Mouse (Mus musculus) heart, adult 8-10 months (tissue): Measurements from ENCODE around the gene 1700042G07Rik. TPM values are rescaled to one million over a fixed set of nuclear protein-coding genes. Genes with fewer than 3 reads are reported as not detected.

ENCODE experiments used
- DNase-seq: peaks from one replicate; pipeline ENCODE4 v3.0.0; 2022; ENCODE audit warnings: low spot score
- total RNA-seq, 4 experiments: library from RNA; stranded (reverse); gene quantifications; 2 replicates each; pipeline ENCODE4 v1.2.4; 2022

The 1700042G07Rik gene
- total RNA-seq, 4 experiments from 2014 or later, result not detected

DNA sequence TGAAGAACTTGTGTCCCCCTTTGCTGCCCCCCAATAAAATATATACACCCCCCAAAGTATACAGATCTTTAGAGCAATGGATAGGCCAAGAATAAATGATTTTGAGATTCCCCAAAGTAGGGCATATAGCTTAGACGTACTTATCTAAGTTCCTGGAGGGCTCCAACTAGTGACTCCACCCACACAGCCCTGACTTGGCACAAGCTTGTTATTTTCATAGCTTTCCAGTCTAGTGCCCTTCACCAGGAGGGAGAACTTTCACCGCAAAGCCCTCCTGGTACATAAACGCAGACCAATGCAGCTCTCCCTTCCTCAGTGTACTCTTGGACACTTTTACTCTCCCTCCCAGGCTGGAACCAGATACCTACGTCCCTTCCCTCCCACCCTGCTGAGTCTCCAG lies 11.0 kb upstream of the 1700042G07Rik start:
- DNase-seq, result no peak

DNA sequence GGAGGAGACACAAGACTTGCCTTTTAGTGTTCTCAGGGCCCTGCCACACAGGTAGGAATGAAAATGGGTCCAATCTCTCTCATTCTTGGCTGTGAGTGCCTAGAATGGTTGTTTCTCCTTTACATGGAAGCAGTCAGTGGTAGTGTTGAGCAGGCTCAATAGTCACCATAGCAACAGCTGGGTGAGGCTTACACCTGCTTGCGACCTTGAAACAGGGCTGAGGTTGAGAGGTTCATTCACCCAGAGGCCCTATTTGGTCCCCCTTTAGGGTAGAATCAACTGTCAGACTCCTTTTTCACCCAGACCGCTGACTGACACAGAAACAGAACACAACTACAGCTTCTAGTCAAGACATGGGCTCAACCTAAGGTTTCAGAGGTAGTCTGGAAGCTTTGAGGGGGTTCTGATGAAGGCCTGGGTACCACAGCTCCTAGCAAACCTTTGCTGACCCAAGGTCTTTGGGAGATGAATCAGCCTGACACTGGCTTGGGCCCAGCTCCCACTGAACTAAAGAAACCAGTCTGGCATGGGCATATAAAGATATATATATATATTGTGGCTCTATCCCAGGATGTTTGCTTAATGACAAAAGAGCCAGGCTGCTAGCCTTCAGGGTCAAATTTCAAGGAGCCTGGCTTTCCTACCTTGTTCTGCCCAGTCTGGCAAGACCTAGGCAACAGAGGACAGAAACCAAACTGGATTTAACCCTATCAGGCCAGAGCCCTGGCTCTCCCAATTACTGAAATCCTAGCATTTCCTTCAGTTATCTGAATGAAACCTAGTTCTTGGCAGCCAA lies 8.2 kb upstream of the 1700042G07Rik start:
- DNase-seq, result no peak

DNA sequence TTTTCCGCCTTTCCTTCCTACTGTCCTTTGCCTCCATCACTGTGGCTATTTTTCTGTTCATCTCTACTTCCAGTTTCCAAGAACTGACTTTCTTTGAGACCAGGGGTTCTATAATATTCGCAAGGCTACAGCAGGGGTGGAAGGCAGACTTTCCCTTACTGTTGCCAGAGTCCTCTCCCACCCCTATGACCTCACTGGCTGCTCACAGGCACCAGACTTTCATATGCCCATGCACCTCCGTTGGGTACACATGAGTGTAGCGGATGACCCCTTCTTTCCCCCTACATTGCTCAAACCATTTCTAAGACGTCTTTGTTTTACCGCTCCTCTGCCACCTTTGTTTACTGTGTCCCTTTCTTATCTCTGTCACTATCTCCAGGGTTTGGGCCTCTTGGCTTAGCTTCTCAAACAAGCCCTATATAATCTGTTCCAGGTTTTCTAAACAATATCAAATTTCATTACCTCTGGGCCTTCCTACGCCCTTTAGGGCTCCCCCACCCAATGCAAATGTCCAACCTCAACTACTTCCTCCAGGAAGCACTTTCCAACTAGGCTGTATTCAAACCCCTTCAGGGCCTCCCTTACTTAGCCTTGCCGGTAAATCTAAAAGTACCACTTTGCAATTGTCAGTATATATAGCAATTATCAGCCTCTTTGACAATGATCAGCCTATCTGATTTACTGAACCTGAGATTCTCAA lies 7.3 kb upstream of the 1700042G07Rik start:
- DNase-seq, result no peak

DNA sequence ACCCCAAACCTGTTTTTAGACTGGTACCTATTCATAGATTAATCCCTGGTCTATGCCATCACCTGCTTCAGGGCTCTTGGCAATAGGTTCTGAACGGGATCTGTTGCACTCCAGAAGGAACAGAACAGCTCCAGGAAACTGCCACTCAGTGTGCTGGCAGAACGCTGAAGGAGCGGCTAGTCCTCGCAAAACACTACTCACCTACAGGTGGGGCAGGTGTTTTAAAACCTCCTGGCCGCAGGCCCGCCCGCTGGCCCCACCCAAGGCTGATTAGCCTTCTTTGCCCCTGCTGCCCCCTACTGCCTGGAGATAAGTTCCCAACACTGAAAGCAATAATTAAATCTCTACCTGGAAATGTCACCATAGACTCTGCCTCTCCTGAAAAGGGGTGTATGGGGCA lies 5.8 kb upstream of the 1700042G07Rik start, which contains the start of gene Tspan1:
TSS of gene Tspan1 (minus strand) at position 198 of the 400 bp plus-strand sequence.
- DNase-seq, result no peak

DNA sequence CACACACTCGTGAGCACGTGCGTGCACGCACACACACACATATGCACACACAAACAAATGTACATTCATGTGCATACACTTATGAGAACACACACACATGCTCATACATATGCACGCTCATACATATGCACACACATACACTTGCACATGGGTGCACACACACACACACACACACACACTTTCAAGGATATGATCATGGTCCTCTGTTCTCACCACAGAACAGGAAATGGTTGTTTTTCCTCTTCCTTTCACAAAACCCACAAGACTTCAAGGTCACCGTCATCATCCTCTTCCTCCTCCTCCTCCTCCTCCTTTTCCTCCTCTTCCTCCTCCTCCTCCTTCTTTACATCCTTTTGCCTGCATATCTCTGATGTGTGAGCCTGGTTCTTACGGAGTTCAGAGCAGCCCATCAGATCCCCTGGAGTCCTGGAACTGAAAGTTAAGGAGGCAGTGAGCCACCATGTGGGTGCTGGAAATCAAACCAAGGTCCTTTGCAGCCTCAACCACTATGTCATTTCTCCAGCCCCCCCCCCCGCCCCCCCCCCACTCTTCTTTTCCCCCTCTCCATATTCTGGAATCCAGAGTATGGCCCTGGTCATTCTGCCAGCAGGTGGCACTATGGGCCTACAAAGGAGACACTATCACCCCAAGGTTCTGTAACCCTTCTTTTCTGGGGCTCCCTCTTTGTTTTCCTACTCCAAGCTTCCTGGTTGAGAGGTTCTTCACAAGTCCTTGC lies 4.4 kb upstream of the 1700042G07Rik start:
- DNase-seq, result peak; percentile 66

DNA sequence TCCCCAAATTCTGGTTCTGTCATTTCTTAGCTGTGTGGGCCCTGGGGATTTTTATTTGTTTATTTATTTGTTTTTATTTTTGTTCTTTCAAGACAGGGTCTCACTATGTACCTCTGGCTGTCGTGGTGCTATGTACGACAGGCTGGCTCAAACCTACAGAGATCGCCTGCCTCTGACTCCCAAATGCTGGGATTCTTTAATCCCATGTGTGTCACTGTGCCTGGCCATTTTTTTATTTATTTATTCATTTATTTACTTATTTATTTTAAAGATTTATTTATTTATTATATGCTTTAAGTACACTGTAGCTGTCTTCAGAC lies 3.9 kb upstream of the 1700042G07Rik start:
- DNase-seq, result no peak

DNA sequence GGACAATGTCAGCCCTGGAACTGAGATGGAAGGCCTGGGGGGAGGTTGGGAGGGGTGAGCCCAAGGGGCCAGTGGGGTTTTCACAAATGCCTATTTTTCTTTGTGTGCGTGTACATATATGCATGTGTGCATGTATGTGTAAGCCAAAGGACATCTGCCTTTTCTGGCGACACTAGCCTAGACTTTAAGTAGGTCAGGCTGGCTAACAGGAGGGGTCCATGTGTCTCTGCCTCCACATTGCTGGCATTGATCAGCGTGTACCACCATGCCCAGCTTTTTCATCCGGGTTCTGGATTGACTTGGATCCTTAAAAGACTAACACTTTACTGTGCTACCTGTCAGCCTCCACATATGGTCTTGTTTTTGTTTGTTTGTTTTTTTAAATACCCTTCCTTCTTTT lies 580 bp downstream of the 1700042G07Rik start:
- no peak for DNase-seq

DNA sequence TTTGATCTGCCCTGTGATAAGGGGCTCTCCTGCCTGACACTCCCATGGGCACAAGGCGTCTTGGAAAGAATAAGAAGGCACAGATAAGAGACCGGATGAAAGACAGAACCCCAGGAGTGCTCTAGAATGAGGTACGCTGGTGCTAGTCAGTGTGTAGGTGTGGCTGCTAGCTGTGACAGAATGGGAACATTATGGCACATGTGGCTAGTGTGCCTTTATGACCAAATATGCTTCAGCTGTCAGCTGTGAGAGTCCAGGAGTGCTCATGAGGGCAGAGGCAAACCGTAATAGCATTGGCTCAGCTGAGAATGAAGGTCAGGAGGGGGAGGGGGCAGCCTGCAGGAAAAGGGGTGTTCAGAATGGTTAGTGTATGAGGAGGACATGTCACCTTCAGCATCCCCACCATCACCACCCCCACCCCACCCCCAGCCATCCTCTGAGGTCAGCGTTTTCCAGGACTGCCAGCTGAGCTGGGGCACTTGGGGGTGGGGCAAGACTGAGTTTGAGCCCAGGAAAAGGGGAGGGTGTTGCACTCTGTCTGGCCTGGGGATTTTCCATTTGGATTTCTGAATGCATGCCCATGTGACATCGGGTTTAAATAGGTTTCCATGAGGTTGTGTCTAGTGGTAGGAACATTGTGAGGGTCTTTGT lies 1.4 kb downstream of the 1700042G07Rik start:
- no peak for DNase-seq

DNA sequence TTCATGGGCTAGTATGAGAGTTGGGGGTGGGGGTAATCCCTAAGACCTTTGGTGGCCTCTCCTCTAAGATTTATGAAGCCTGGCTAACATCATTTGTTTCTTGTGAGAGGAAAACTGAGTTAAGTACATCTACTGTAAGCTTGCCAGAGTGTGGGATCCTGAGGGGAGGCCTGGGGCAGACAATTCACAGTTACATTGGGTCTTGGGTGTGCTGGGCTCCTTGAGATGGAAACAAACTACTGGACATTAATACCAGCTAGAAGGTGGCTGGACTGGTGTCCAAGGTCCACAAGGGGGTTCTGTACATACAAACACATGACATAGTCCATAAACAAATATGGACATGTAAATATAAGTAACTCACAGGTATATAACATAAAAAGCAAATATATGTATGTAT lies 2.0 kb downstream of the 1700042G07Rik start:
- no peak for DNase-seq

DNA sequence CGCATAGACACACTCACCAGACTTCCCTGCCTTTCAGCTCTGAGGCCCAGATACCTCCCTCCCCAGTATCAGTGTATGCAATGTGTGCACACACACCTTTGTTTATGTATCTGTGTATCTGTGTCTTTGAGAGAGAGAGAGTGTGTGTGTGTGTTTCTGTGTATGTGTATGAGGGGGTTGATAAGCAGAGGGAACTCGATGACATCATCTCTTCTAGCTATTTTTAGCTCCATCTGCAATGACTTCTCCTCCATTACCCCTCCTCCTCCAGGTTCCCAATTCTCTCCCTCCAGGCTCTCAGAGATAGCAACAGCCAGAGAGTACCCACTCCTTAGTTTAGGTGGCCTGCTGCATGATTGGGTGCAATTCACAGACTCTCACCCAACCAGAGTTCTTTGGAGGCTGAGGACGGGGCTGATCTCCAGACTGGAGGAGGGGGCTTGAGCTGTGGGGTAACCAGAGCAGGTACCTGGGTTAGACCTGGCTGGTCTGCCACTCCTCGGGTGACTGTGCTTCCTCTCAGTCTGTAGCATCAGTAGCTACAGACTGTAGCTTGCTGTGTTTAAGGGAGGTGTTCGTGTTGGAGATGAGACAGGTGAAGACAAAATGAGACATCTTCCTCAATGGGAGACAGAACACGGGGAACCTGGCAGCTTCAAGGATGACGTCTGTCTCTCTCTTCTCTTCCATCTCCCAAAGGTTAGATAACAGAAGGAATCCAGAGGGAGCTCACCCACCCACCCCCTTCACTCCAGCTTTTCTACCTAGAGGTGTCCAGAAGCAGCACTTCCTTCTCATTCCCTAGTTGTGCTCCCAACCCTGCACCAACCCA lies 2.8 kb downstream of the 1700042G07Rik start:
- DNase-seq, result peak; percentile 10

DNA sequence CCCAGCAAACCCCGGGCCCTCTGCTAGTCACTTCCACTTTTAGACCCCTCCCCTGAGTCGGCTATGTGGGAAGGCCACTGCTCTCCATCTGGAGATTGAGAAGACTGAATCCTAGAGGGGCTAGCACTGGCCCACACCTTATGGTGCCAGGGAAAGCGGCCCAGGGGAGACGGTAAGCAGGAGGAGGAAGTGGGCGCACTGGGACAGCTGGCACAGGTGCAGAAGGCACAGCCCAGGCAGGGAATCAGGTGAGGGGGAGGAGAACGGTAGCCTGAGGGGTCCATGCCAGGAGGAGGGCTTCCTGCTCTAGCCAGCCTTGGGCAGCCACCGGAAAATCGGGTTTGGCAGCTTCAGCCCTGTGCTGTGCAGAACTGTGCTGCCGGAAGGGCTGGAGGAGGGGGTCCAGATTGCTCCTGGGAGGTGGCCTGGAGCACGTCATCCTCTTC lies 3.4 kb downstream of the 1700042G07Rik start:
- peak; percentile 76 for DNase-seq

DNA sequence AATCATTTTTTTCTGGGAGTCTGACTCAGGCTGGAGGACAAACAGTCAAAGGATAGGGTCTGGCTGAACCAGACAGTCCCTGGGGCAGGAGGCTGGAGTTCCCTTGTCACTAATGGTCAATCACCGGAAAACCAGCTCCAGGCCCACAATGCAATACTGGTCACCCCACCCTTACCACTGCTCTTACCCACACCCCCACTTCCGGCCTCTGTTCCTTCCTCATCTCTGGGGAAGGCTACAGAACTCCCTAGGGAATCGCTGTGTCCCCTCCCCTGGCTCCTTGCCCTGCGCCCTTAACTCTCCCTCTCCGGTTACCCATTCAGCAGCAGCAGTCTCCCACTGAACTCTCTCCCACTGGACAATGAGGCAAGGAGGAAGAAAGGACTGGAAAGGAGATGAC lies 4.0 kb downstream of the 1700042G07Rik start:
- peak; percentile 93 for DNase-seq

DNA sequence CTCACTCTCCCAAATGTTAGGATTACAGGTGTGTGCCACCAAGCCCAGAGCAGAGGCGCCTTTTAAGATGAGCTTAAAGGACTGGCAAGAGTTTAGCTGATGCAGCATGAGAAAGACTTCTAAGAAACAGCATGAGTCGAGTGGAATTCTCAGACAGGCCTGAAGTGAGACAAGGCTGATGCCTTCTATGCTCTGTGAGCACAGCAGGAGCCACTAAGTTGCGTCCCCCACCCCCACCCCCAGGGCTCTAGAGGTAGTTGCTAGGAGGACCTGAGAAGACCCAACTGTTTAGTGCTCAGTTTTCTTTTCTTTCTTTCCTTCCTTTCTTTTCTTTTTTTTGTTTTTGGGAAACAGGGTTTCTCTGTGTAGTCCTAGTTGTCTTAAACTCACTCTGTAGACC lies 8.9 kb downstream of the 1700042G07Rik start:
- DNase-seq, result no peak

DNA sequence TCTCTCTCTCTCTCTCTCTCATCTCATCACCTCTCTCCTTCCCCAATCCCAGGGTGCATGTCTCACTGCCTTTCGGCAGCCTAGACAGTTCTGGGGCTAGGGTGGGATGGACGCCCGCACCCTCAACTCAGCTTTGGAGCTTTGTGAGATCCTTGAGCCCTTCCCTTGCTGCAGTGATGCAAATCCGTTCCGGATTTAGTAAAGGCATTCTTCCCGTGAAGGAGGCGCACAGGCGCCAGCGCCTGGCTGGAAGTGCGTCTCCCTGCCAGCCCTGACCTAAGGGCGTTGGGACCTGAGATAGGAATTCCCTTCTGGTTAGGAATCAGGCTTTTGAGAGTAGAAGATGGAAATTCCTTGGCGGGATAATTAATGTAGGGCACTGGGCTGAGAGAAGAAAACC lies 9.6 kb downstream of the 1700042G07Rik start:
- peak; percentile 62 for DNase-seq

DNA sequence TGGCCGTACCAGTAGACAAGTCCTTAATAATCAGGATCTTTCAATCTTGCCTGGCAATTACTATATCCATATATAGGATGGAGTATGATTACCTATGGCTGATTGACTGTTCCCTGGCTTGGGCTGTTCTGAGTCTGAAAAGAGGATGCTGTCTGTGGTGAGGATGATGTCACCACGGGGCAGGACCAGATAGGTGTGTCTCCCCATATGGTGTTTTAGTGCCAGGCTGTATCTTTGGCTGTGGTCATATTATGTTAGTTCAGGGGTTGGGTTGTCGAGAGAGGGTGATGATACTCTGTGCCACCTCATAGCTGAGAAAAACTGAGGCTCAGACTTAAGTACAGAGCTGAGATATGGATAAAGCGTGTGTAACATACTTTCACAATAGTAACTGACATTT lies 11.9 kb downstream of the 1700042G07Rik start:
- no peak for DNase-seq

DNA sequence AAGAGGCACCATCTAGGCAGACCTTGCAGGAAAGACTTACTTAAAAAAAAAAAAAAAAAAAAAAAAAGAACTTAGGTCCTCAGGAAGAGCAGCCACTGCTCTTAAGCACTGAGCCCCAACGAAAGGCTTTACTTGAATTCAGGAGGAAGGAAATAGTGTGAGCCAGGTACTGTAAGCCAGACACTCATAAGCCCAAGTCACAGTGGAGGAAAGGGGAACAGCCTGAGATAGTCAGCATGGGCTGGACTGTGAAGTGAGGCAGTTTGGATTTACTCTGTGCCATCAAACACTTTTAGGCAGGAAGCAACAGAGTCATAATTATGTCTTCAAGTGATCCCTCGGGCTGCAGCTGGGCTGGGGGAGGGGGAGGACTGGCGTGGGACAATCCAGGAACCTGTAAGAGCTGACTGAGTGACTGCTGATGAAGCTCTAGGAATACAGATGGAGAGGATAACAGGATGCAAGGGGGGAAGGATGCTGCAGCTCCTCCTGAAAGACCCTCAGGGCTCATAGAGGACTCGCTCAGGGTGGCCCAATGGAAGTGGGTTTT lies 19.2 kb downstream of the 1700042G07Rik start:
- peak; percentile 9 for DNase-seq

DNA sequence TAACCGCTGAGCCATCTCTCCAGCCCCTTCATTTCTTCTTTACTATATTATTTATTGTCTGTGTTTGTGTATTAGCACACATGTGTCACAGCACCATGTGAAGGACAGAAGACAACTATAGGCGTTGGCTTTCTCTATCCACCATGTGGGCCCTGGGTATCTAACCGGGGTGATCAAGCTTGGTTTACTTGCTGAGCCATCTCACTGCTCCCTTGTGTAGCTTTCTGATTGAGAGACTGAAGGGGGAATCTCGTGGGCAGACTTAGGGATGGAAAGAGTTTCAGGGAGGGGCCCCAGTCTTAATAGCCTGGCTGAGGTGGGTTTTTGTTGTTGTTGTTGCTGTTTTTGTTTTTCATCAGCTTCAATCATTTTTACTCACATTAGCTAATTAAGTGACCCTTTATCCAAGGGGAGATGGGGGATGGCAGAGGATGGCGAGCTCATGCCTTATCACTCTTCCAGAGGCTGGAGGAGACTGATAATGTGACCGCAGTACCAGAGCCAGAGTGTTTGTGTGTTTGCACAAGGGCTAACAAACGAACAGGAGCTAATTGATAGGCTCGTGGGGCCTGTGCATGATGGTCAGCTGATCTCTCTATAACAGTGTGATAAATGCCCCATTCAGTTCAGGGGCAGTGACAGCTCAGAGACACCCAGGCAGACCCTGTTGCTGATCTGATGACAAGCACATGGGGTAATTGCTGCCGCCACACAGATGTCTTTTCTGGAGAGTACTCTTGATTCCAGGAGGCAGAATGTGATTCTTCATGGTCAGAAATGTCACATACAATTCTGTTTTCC lies 20.6 kb downstream of the 1700042G07Rik start:
- no peak for DNase-seq

DNA sequence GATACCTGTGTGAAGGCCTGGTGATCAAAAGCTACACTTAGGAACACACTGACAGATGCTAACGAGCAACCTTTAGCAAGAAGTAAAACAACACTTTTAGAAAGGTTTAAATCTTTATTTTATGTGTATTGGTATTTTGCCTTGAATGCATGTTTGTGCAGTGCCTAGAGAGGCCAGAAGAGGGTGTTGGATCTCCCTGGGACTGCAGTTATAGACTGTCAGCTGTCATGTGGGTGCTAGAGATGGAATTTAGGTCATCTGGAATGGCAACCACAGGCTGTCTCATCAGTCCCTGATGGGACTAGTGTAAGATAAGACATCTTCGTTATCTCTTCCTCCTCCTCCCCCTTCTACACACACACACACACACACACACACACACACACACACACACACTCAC lies 25.2 kb downstream of the 1700042G07Rik start:
- no peak for DNase-seq

DNA sequence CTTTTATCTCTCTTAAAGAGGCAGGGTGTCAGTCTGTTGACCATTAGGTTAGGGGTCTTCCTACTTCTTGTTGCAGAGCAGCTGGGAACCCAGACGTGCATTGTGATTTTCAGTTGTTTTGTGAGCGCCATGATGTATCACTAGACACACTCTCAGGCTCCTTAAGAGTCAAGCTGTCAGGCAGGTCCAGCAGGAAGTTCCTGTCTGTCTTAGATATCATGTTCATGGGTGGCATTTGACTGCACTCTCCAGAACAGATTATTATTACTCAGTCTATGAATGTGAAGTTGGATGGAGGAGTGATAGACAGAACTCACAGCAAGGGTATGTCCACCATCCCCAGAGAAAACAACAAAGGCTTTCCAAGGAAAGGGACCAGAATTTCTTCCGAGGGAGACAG lies 31.2 kb downstream of the 1700042G07Rik start:
- no peak for DNase-seq

DNA sequence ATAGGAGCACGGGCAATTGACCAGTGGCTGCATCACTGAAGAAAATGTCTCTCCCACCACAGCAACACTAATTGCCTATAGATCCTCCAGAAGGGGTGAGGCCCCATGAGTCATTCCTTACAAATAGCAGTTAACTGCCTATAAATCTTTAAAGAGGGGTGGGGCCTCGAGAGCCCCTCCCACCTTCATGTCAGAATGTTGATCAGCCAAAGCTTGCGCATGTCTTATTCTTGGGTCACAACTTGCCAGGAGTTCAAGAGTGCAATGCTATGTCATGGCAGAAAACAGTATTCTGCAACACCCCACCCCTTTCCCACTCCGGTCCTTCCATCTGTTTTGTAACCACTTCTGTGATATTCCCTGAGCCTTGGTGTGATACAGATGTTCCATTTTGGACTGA lies 33.4 kb downstream of the 1700042G07Rik start:
- DNase-seq, result no peak
